Mouse (Mus musculus) splenic B cell, adult 2 months (primary cell): ENCODE data around the gene Gm21188.
"Not testable (repeated sequence)": the region's sequence is repeated elsewhere in the genome, so short reads cannot be mapped to it uniquely, and the experiment has no call there.

Experiments
- DNase-seq: peaks from one replicate; pipeline ENCODE4 v3.0.0-alpha.2; 2011; ENCODE audit warnings: low read depth, low spot score
- H3K27me3 ChIP-seq: 2 replicates; pipeline ENCODE4 v1.6.1; 2012; ENCODE audit warnings: mild to moderate bottlenecking, low read length, moderate library complexity, mixed read lengths; ENCODE audit not compliant: control insufficient read depth, poor library complexity, insufficient read depth, severe bottlenecking
- H3K36me3 ChIP-seq: 2 replicates; pipeline ENCODE4 v1.6.1; 2012; ENCODE audit warnings: mild to moderate bottlenecking, low read length, moderate library complexity, mixed read lengths; ENCODE audit not compliant: control insufficient read depth, poor library complexity, insufficient read depth, severe bottlenecking

Gene Gm21188

DNA sequence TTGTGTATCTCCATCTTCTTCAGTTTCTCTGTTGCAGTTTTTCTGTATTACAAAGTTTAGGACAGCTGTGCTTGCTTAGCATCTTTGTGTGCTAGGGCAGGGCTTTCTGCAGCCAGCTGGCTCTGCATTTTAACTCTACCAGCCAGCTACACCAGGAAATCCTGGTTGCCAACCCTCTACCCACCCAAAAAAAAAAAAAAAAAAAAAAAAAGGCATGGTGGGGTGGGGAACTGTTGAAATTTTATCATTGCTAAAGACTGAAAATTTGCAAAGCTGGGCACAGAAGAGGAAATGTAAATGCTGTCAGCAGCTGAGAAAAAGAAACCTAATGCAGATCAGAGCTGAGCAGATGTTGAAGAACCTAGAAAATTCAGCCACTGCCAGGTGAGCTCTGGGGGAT, 41.9 kb downstream of the Gm21188 start:
- not testable (repeated sequence) for DNase-seq, H3K36me3 ChIP-seq, H3K27me3 ChIP-seq

DNA sequence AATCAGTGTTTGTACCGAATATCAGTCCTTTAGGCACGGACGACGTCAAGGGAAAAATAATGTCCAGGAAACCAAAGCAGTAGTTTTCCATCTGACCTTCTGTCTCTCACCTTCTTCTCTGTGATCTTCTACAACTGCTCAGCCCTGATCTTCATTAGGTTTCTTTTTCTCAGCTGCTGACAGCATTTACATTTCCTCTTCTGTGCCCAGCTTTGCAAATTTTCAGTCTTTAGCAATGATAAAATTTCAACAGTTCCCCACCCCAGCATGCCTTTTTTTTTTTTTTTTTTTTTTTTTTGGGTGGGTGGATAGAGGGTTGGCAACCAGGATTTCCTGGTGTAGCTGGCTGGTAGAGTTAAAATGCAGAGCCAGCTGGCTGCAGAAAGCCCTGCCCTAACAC, 52.8 kb downstream of the Gm21188 start:
- H3K27me3 ChIP-seq, H3K36me3 ChIP-seq, DNase-seq: not testable (repeated sequence)

DNA sequence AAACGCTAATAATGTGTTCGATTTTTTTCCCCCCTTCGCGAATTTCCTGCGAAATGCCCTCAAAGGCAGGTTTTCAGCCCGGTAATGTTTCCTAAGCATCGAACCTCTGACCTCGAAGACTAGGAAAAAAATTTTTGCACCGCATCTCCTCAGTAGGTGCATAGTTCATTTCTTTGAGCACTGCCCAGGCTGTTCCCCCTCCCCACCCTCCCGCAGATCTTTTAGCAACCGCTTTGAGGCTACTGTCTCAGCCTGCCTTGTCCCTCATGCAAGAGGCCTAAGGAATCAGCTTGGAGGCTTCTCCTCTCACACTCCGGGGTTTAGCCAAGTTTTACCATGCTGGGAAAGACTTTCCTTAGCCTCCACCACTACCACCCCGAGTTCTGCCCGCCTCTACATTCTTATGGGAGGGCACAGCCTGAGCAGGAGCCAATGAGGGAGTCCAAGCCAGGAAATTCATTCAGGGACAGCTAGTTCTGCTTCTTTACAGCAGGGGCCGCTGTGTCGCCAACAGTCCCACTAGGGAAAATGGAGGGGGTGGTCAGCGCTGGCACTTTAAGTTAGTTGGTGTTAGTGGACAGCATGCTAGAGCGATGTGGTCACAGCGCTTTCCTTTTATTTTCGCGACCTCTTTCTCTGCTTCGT, 53.4 kb downstream of the Gm21188 start:
- not testable (repeated sequence) for H3K36me3 ChIP-seq, DNase-seq, H3K27me3 ChIP-seq

DNA sequence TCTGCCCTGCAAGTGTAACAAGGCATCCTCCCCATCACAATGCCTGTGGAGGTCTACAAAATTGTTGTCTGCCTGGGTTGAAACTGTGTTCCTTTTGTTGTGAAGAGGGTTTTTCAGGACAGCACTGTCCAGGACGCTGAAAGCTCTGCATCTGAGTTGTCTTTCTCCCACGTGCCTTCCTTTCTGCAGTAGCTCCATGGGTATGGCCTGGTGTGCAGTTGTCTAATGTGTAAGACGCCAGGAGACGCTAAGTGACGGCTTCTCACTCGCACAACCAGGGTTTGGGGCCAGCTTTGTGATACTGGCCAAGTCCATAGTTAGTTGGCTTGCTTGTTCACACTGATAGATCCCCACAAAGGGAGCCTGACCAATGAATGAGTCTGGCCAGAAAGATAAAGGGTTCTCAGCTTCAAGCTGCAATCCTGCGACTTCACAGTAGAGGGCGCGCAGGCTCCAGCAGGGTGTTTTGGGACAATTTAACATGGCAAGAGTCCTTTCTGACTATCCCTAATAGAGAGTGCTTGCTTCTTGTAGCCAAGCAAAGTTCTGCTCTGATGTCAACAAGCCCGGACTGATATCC, 60.0 kb downstream of the Gm21188 start:
- DNase-seq, H3K36me3 ChIP-seq: not testable (repeated sequence)

DNA sequence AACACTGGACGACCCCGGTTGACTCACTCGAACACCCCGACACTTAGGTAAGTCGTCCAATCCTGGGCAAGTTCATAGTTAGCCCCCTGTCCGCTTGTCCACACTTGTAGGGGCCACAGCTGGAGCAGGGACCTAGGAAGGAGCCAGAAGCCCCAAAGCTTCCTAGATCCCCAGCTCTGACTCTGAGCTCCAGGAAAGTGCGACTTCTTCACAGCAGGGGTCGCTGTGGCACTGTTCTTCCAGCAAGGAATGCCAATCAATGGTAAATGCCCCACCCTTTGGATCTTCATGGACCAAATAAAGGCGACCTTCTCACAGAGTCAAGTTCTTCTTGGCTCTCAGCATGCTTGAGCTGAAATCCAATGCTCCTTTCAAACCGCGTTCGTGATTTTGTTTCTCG, 60.7 kb downstream of the Gm21188 start:
- not testable (repeated sequence) for H3K36me3 ChIP-seq, DNase-seq, H3K27me3 ChIP-seq

More for the DNA sequence above, 60.0 kb downstream of the Gm21188 start:
- H3K27me3 ChIP-seq: not testable (repeated sequence)
